Mouse (Mus musculus) gastrocnemius, postnatal 4 days (tissue): Measurements from ENCODE around the gene Med4. TPM values are rescaled to one million over a fixed set of nuclear protein-coding genes. Genes with fewer than 3 reads are reported as not detected.

Experiments used
- DNase-seq, 2 experiments: peaks; one replicate each; pipeline ENCODE4 v3.0.0; 2021 to 2022; ENCODE audit warnings: low spot score in 2 of 2, mixed read lengths in 2 of 2
- long read RNA-seq, 2 experiments: library from polyadenylated mRNA; stranded (forward); transcript quantifications; one replicate each; pipeline ENCODE4 v2.0.0; 2021
- total RNA-seq, 2 experiments: library from RNA; stranded (reverse); gene quantifications; 2 replicates each; pipeline ENCODE4 v1.2.3; 2021

Gene Med4
- total RNA-seq = 10 to 100 TPM; 25.0 to 31.1 TPM
- long read RNA-seq, experiment 1, transcript Med4-201 (7 exons, 1,328 nt) = major isoform, 35 of 37 reads
- long read RNA-seq, experiment 1, partial matches to known transcripts = 2 of 37 reads
- long read RNA-seq, experiment 1, other reads (novel, unspliced or antisense) = 0 of 37 reads
- long read RNA-seq, experiment 2, transcript Med4-201 (7 exons, 1,328 nt) = major isoform, 28 of 32 reads
- long read RNA-seq, experiment 2, partial matches to known transcripts = 1 of 32 reads
- long read RNA-seq, experiment 2, other reads (novel, unspliced or antisense) = 2 of 32 reads

GRCm38 (mm10) chr14:73509765-73510423, at the start of gene Med4:
Gene Med4 (plus strand): TSS chr14:73510025.
- peak; percentile 86 to 93 for DNase-seq

- DNase-seq = no peak
These were observed 49.2 kb upstream of the Med4 start for GRCm38 (mm10) chr14:73460514-73461134.

GRCm38 (mm10) chr14:73462211-73462610, 47.6 kb upstream of the Med4 start:
- no peak for DNase-seq

- DNase-seq = no peak
These were observed 42.1 kb upstream of the Med4 start for GRCm38 (mm10) chr14:73467697-73468096.

- DNase-seq = no peak
These were observed 40.3 kb upstream of the Med4 start for GRCm38 (mm10) chr14:73469506-73469905.

- DNase-seq = no peak
These were observed 39.2 kb upstream of the Med4 start for GRCm38 (mm10) chr14:73470593-73470992.

- DNase-seq = no peak
These were observed 37.6 kb upstream of the Med4 start for GRCm38 (mm10) chr14:73472205-73472604.

GRCm38 (mm10) chr14:73473670-73474460, 36.0 kb upstream of the Med4 start:
- DNase-seq = peak in 1 of 2 experiments; percentile 63

- DNase-seq = peak in 1 of 2 experiments; percentile 28
These were observed 35.2 kb upstream of the Med4 start for GRCm38 (mm10) chr14:73474636-73475093.

- DNase-seq = no peak
These were observed 34.3 kb upstream of the Med4 start for GRCm38 (mm10) chr14:73475506-73475905.

GRCm38 (mm10) chr14:73476361-73476934, 33.4 kb upstream of the Med4 start:
- DNase-seq = no peak

GRCm38 (mm10) chr14:73477077-73477476, 32.7 kb upstream of the Med4 start:
- DNase-seq = no peak

- DNase-seq = no peak
These were observed 31.5 kb upstream of the Med4 start for GRCm38 (mm10) chr14:73478321-73478720.

- no peak for DNase-seq
These were observed 30.1 kb upstream of the Med4 start for GRCm38 (mm10) chr14:73479771-73480170.

GRCm38 (mm10) chr14:73483516-73484229, 26.2 kb upstream of the Med4 start:
- no peak for DNase-seq

GRCm38 (mm10) chr14:73484366-73485110, 25.3 kb upstream of the Med4 start:
- no peak for DNase-seq

- no peak for DNase-seq
These were observed 23.2 kb upstream of the Med4 start for GRCm38 (mm10) chr14:73486641-73487040.

- DNase-seq = no peak
These were observed 16.5 kb upstream of the Med4 start for GRCm38 (mm10) chr14:73493356-73493755.

- DNase-seq = no peak
These were observed 15.7 kb upstream of the Med4 start for GRCm38 (mm10) chr14:73494122-73494521.

GRCm38 (mm10) chr14:73495753-73496152, 14.1 kb upstream of the Med4 start:
- no peak for DNase-seq
